Mouse (Mus musculus): ENCODE measurements around the gene Ramp3. TPM values are rescaled to one million over a fixed set of nuclear protein-coding genes. Genes with fewer than 3 reads are reported as not detected.

The Ramp3 gene
- polyA plus RNA-seq, 1 experiment from 2014 or later: 10.4 TPM

- 0 out of 2 replicates have a peak, but pooled peaks cover 3% of the 10 kb centered on the region for H3K4me1 ChIP-seq (ENCODE audit: control insufficient read depth, insufficient read depth, low read length)
- no peak overlapping the region for H3K27ac ChIP-seq (ENCODE audit: low read depth, low read length)
- H3K9ac ChIP-seq (ENCODE audit: low read depth, low read length): no peak overlapping the region
- H3K36me3 ChIP-seq (ENCODE audit: control insufficient read depth, insufficient read depth, low read length): no peaks in the 10 kb centered on the region
- H3K4me2 ChIP-seq (replicated peaks; ENCODE audit: low read depth, low read length): no peak overlapping the region
- no peaks in the 10 kb centered on the region for H3K9me3 ChIP-seq (ENCODE audit: control insufficient read depth, low read length)
- no peak for ATAC-seq (ENCODE audit: low FRiP score, low TSS enrichment)
- no peaks in the 10 kb centered on the region for H3K27me3 ChIP-seq (ENCODE audit: control insufficient read depth, insufficient read depth, low read length)
- H3K4me3 ChIP-seq (ENCODE audit: low read length): no peak overlapping the region
- 74% methylated on average over 14 of the region's 14 CpGs for WGBS
Observed at GRCm38 (mm10) chr11:6661206-6661605, 2.9 kb downstream of the Ramp3 start.

- no peak overlapping the region for H3K9ac ChIP-seq (ENCODE audit: low read depth, low read length)
Observed at GRCm38 (mm10) chr11:6666634-6667033, 8.3 kb downstream of the Ramp3 start.

GRCm38 (mm10) chr11:6669041-6669440, 10.7 kb downstream of the Ramp3 start:
- Histone ChIP-seq H3K4me3 (ENCODE audit: low read length) (no peak overlapping the region), H3K4me1 (ENCODE audit: control insufficient read depth, insufficient read depth, low read length) (no peaks in the 10 kb centered on the region), H3K9me3 (ENCODE audit: control insufficient read depth, low read length) (no peaks in the 10 kb centered on the region; the same call in 1 of the 2 replicates), H3K4me2 (replicated peaks; ENCODE audit: low read depth, low read length) (no peak overlapping the region), H3K36me3 (ENCODE audit: control insufficient read depth, insufficient read depth, low read length) (no peaks in the 10 kb centered on the region), H3K27ac (ENCODE audit: low read depth, low read length) (no peak overlapping the region), H3K27me3 (ENCODE audit: control insufficient read depth, insufficient read depth, low read length) (no peaks in the 10 kb centered on the region), H3K9ac (ENCODE audit: low read depth, low read length) (no peak overlapping the region)
- WGBS: 52% methylated on average over 9 of the region's 9 CpGs
- no peak for ATAC-seq (ENCODE audit: low FRiP score, low TSS enrichment)

More at GRCm38 (mm10) chr11:6666634-6667033, 8.3 kb downstream of the Ramp3 start:
- Histone ChIP-seq H3K9me3 (ENCODE audit: control insufficient read depth, low read length) (no peaks in the 10 kb centered on the region; the same call in 1 of the 2 replicates), H3K4me3 (ENCODE audit: low read length) (no peak overlapping the region), H3K27ac (ENCODE audit: low read depth, low read length) (no peak overlapping the region), H3K4me1 (ENCODE audit: control insufficient read depth, insufficient read depth, low read length) (no peaks in the 10 kb centered on the region), H3K4me2 (replicated peaks; ENCODE audit: low read depth, low read length) (no peak overlapping the region), H3K36me3 (ENCODE audit: control insufficient read depth, insufficient read depth, low read length) (no peaks in the 10 kb centered on the region), H3K27me3 (ENCODE audit: control insufficient read depth, insufficient read depth, low read length) (no peaks in the 10 kb centered on the region)
- ATAC-seq (ENCODE audit: low FRiP score, low TSS enrichment): no peak
- 87% methylated on average over 2 of the region's 2 CpGs for WGBS

- Histone ChIP-seq H3K4me1 (ENCODE audit: control insufficient read depth, insufficient read depth, low read length) (no peaks in the 10 kb centered on the region), H3K9me3 (ENCODE audit: control insufficient read depth, low read length) (no peaks in the 10 kb centered on the region; the same call in 1 of the 2 replicates), H3K4me3 (ENCODE audit: low read length) (no peak overlapping the region), H3K9ac (ENCODE audit: low read depth, low read length) (no peak overlapping the region), H3K27ac (ENCODE audit: low read depth, low read length) (no peak overlapping the region), H3K36me3 (ENCODE audit: control insufficient read depth, insufficient read depth, low read length) (no peaks in the 10 kb centered on the region), H3K27me3 (ENCODE audit: control insufficient read depth, insufficient read depth, low read length) (no peaks in the 10 kb centered on the region), H3K4me2 (replicated peaks; ENCODE audit: low read depth, low read length) (no peak overlapping the region)
- no peak for ATAC-seq (ENCODE audit: low FRiP score, low TSS enrichment)
- 44% methylated on average over 2 of the region's 2 CpGs for WGBS
Observed at GRCm38 (mm10) chr11:6670044-6670443, 11.7 kb downstream of the Ramp3 start.

GRCm38 (mm10) chr11:6670826-6671225, 12.5 kb downstream of the Ramp3 start:
- ATAC-seq (ENCODE audit: low FRiP score, low TSS enrichment): no peak
- Histone ChIP-seq H3K36me3 (ENCODE audit: control insufficient read depth, insufficient read depth, low read length) (no peaks in the 10 kb centered on the region), H3K9me3 (ENCODE audit: control insufficient read depth, low read length) (no peaks in the 10 kb centered on the region; the same call in 1 of the 2 replicates), H3K4me2 (replicated peaks; ENCODE audit: low read depth, low read length) (no peak overlapping the region), H3K9ac (ENCODE audit: low read depth, low read length) (no peak overlapping the region), H3K27me3 (ENCODE audit: control insufficient read depth, insufficient read depth, low read length) (no peaks in the 10 kb centered on the region), H3K4me3 (ENCODE audit: low read length) (no peak overlapping the region), H3K4me1 (ENCODE audit: control insufficient read depth, insufficient read depth, low read length) (no peaks in the 10 kb centered on the region), H3K27ac (ENCODE audit: low read depth, low read length) (no peak overlapping the region)
- WGBS: 89% methylated on average over 4 of the region's 4 CpGs

- H3K9ac ChIP-seq (ENCODE audit: low read depth, low read length): no peak overlapping the region
- WGBS: 88% methylated on average over 9 of the region's 9 CpGs
- no peak overlapping the region for H3K4me2 ChIP-seq (replicated peaks; ENCODE audit: low read depth, low read length)
- H3K27ac ChIP-seq (ENCODE audit: low read depth, low read length): no peak overlapping the region
- H3K36me3 ChIP-seq (ENCODE audit: control insufficient read depth, insufficient read depth, low read length): no peaks in the 10 kb centered on the region
- H3K9me3 ChIP-seq (ENCODE audit: control insufficient read depth, low read length): no peaks in the 10 kb centered on the region
- no peaks in the 10 kb centered on the region for H3K4me1 ChIP-seq (ENCODE audit: control insufficient read depth, insufficient read depth, low read length)
- no peaks in the 10 kb centered on the region for H3K27me3 ChIP-seq (ENCODE audit: control insufficient read depth, insufficient read depth, low read length)
- no peak overlapping the region for H3K4me3 ChIP-seq (ENCODE audit: low read length)
- ATAC-seq (ENCODE audit: low FRiP score, low TSS enrichment): no peak
Observed at GRCm38 (mm10) chr11:6674701-6675100, 16.4 kb downstream of the Ramp3 start.

GRCm38 (mm10) chr11:6675402-6675801, 17.1 kb downstream of the Ramp3 start:
- Histone ChIP-seq H3K9me3 (ENCODE audit: control insufficient read depth, low read length) (no peaks in the 10 kb centered on the region), H3K9ac (ENCODE audit: low read depth, low read length) (no peak overlapping the region), H3K27me3 (ENCODE audit: control insufficient read depth, insufficient read depth, low read length) (no peaks in the 10 kb centered on the region), H3K27ac (ENCODE audit: low read depth, low read length) (no peak overlapping the region), H3K4me2 (replicated peaks; ENCODE audit: low read depth, low read length) (no peak overlapping the region), H3K36me3 (ENCODE audit: control insufficient read depth, insufficient read depth, low read length) (no peaks in the 10 kb centered on the region), H3K4me3 (ENCODE audit: low read length) (no peak overlapping the region), H3K4me1 (ENCODE audit: control insufficient read depth, insufficient read depth, low read length) (peaks cover 6% of the 10 kb centered on the region; the same call in 1 of the 2 replicates)
- no peak for ATAC-seq (ENCODE audit: low FRiP score, low TSS enrichment)
- WGBS: 39% methylated on average over 7 of the region's 7 CpGs

GRCm38 (mm10) chr11:6676641-6677040, 18.3 kb downstream of the Ramp3 start:
- Histone ChIP-seq H3K4me1 (ENCODE audit: control insufficient read depth, insufficient read depth, low read length) (peaks cover 10% of the 10 kb centered on the region; the same call in 1 of the 2 replicates), H3K4me2 (replicated peaks; ENCODE audit: low read depth, low read length) (no peak overlapping the region), H3K27me3 (ENCODE audit: control insufficient read depth, insufficient read depth, low read length) (no peaks in the 10 kb centered on the region), H3K4me3 (ENCODE audit: low read length) (no peak overlapping the region), H3K9ac (ENCODE audit: low read depth, low read length) (no peak overlapping the region), H3K27ac (ENCODE audit: low read depth, low read length) (no peak overlapping the region), H3K36me3 (ENCODE audit: control insufficient read depth, insufficient read depth, low read length) (no peaks in the 10 kb centered on the region), H3K9me3 (ENCODE audit: control insufficient read depth, low read length) (no peaks in the 10 kb centered on the region)
- no peak for ATAC-seq (ENCODE audit: low FRiP score, low TSS enrichment)
- WGBS: 87% methylated on average over 9 of the region's 9 CpGs

- peak; percentile 69 for ATAC-seq (ENCODE audit: low FRiP score, low TSS enrichment)
Observed at GRCm38 (mm10) chr11:6677530-6677929, 19.2 kb downstream of the Ramp3 start.

More at GRCm38 (mm10) chr11:6677530-6677929, 19.2 kb downstream of the Ramp3 start:
- Histone ChIP-seq H3K27me3 (ENCODE audit: control insufficient read depth, insufficient read depth, low read length) (no peaks in the 10 kb centered on the region), H3K27ac (ENCODE audit: low read depth, low read length) (no peak overlapping the region), H3K4me1 (ENCODE audit: control insufficient read depth, insufficient read depth, low read length) (peaks cover 10% of the 10 kb centered on the region; the same call in 1 of the 2 replicates), H3K9ac (ENCODE audit: low read depth, low read length) (no peak overlapping the region), H3K36me3 (ENCODE audit: control insufficient read depth, insufficient read depth, low read length) (no peaks in the 10 kb centered on the region), H3K4me2 (replicated peaks; ENCODE audit: low read depth, low read length) (no peak overlapping the region), H3K9me3 (ENCODE audit: control insufficient read depth, low read length) (no peaks in the 10 kb centered on the region), H3K4me3 (ENCODE audit: low read length) (no peak overlapping the region)
- 21% methylated on average over 7 of the region's 7 CpGs for WGBS

Measured in kidney, embryonic 14.5 days (tissue).